ENCODE assay signal across 8 mouse cellular contexts in genomic region chr1:160693094-160693447, GRCm38 (mm10).
DNase-seq lines count a peak whose midpoint lies in the region; ATAC-seq and TF ChIP-seq lines count a peak whose summit lies in the region.

No protein-coding gene starts in this region.

- no peak overlapping the region for H3K4me3 ChIP-seq in thymus, adult 2 months (ENCODE audit: control insufficient read depth, insufficient read depth, low read length)

- no peak for TF ChIP-seq CTCF in thymus, adult 2 months (IDR thresholded peaks at IDR 0.05; ENCODE audit: borderline replicate concordance, control insufficient read depth, extremely low read depth, insufficient read depth, low read length, poor library complexity)

- WGBS in thymus, adult 2 months: 95% methylated on average over 1 of the region's 1 CpGs

- H3K4me1 ChIP-seq in thymus, adult 2 months (replicated peaks; ENCODE audit: control insufficient read depth, insufficient read depth, low read length): no peaks in the 10 kb centered on the region

- no peaks in the 10 kb centered on the region for H3K27me3 ChIP-seq in thymus, adult 2 months (ENCODE audit: control insufficient read depth, insufficient read depth, low read length)

- no peaks in the 10 kb centered on the region for H3K36me3 ChIP-seq in thymus, adult 2 months (ENCODE audit: control insufficient read depth, insufficient read depth, low read length)

- no peak overlapping the region for H3K27ac ChIP-seq in thymus, adult 2 months (ENCODE audit: control insufficient read depth, insufficient read depth, low read length)

- peak; percentile 98 for DNase-seq in 3T3-L1 (ENCODE audit: low read depth, low spot score)
- DNase-seq in adrenal gland, adult 8-10 months: peak; percentile 84
- DNase-seq in frontal cortex, postnatal 10 days (ENCODE audit: low spot score in 2 of 2): peak; percentile 85 to 87
- peak; percentile 56 to 79 for DNase-seq in layer of hippocampus, postnatal 25 days (ENCODE audit: extremely low spot score in 1 of 2, low spot score in 1 of 2)
- DNase-seq in lung, postnatal 4 days: peak; percentile 91 to 94
- peak; percentile 80 for DNase-seq in testis, postnatal 14 days (ENCODE audit: low spot score)
- DNase-seq in thymus, adult 2 months: no peak

- no peak for TF ChIP-seq POLR2A in thymus, adult 2 months (IDR thresholded peaks at IDR 0.05; ENCODE audit: control insufficient read depth, extremely low read depth, insufficient read depth, low read length, poor library complexity)

- ATAC-seq in hematopoietic stem cell, adult 5-6 weeks (replicated peaks in 1 of 2; ENCODE audit: insufficient read depth in 1 of 2, low FRiP score in 2 of 2, low TSS enrichment in 1 of 2, low read depth in 1 of 2, poor library complexity in 2 of 2, severe bottlenecking in 2 of 2): peak; percentile 53 to 64
